Mouse (Mus musculus): Measurements from ENCODE around the gene Zbtb7b.

Zbtb7b gene

DNA sequence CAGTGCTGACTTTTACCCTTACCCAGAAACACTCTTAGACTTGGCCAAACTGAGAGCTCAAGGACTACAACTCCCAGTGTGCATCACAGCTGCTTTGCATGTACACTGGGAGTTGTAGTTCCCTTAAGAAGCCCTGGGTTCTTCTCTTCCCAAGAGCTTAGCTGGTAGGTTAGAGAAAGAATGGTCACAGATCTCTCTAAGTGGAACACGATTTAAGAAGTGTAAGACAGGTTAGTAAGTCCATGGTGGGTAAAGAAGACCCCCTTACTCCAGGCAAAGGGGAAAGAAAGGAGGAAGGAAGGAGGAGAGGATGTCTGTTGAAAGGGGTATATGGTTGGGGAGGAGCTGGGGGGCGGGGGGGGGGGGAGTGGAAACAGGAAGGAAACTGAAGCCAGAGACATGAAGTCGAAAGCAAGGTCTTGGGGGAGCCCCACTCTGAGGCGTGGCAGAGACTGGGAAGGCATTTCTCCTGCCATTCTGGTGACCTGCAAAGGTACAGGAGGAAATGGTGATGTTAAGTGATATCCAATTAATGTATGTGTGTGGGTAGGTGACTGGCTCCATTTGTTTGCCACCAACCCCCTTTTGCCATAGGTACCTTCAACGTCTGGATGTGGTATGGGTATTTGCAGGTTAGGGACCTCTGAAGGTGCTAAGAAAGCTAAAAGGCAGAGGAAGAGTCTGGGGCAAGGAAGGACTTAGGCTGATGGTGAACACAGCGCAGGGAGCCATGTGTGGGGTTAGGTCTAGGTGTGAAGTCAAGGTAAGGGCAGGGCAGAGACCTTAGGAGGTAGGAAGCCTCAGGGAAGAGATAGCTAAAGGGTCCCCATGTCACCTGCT, 5.5 kb downstream of the Zbtb7b start:
- DNase-seq (ENCODE audit: low spot score in 2 of 2) = no peak

DNA sequence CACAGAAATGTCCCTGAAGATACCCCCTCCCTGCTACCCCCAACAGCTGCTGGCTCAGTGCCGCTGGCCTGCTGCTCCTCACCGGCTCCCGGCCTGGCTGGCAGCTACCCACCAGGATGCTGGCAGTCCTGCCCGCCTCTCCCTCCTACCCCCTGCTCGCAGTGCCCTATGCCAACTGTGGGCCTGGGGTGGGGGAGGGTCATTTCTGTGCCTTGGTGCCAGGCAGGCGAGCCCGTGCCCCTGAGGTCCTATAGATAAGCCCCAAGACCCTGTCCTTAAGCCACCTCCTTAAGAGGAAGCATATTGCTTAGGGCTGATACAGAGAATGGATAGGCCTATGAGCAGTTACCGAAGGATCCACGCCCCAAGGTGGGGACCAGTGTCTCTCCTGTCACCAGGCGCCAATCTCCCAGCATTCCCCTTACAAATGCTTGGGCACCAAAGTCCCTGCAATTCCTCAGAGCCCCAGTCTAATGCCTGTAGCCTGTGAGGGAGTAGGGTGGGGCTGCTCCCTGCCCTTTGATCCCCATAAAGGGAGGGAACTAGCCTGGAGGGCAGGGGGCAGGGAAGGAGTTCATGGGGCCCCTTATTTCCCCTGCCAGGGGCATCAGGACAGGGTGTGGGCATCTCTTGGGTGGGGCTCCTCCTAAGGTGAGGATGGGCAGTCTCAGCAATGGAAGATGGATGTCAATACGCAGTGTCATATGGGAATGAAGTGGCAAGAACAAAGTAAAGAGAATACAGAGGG, 6.3 kb downstream of the Zbtb7b start:
- no peak for DNase-seq (ENCODE audit: low spot score in 2 of 2)

DNA sequence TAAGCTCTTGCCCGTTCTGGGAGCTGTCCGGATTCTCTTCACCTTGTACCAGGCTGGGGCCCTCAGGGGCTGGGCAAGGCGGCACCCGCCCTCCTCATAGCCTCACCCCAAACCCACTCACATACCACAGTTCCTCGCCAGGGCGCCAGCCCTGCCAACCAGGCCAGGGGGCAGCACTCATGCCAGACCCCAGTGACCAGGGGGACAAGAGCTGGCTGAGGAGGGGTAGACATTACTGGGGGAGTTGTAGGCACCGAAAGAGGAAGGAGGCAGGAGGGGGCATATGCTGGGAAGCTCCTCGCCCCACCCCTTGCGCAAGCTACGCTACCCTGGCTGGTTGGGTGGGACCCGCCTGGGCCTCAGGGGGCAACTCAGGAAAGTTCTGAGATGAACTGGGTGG, 6.9 kb downstream of the Zbtb7b start:
- DNase-seq (ENCODE audit: low spot score in 2 of 2) = no peak

DNA sequence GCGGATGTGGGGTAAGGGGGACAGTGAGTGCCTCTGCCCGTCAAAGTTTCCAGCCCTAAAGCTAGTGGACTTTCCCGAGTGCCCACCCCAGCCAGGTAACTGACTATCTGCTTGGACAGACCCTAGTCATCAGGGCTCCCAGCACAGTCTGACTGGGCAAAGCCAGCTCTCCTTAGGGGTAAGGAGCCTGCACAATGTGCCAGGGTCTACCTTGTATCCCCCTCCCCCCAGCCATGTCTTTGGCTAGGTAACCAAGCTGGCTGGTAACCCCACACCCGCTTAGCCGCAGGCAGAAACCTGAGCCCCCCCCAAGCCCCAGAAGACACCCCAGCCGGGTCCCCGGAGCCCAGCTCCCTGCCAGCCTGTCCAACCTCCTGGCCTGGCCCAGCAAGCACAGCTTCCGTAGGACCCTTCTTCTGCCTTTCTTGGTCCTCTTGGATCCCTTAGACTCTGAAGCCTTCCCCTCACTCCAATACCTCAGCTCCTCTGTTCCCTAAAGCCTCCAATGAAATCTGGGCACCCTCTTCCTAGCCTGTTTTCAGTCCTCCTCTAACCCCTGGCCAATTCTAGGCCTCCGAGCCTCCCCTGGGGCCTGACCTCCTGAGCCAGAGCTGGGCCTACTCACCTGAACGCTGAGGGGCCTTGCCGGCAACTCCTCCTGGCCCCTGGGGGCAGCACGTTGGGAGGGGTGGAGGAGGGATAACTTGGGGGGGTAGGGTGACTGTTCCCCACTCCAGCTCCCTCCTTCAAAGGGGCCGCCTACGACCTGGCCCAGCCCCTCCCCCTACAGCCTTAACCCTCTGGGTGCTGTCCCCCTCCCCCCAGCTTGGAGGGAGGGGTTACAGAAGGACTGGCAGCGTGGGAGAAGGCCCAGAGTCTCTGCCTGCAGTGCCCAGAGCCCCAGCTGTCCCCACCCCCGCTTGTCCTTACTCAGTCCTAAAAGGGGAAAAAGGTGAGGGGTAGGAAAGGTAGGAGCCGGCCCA, 7.8 kb downstream of the Zbtb7b start:
- DNase-seq (ENCODE audit: low spot score in 2 of 2) = no peak

- no peak for DNase-seq (ENCODE audit: low spot score in 2 of 2)
Observed at GRCm38 (mm10) chr3:89385451-89385850, 9.1 kb downstream of the Zbtb7b start.

DNA sequence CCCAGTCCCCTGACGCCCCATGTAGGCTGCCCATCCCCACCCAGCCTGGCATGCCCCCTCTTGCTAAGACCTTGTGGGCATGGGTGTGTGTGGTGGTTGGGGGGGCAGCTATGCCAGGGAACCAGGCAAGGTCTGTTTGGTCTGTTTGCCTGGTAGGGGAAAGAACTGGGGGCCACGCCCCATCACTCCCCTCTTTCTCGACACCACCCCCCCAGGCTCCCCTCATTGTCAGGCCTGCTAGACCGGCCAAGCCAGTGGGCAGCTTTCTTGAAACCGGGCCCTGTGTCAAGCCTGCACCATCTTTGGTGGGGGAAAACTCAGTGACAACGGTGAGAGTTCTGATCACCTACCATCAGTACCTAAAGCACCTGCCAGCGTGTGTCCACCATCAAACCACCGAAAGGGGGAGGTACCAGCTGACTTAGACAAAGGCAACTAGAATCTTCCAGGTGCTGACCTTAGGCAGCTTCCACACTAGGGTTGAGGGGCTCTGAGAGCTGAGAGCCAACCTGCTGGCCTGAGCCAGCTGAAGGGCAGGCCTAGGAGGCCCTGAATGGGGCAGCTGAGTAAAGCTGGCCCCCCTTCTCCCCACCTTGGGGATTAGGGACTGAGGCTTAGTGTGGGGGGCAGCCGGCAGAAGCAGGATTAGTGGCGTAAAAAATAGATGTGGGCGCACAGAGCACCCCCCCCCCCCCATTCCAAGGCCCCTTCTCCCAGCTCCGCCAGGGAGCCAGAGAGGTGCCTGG, 10.1 kb downstream of the Zbtb7b start:
- DNase-seq (ENCODE audit: low spot score in 2 of 2) = no peak

DNA sequence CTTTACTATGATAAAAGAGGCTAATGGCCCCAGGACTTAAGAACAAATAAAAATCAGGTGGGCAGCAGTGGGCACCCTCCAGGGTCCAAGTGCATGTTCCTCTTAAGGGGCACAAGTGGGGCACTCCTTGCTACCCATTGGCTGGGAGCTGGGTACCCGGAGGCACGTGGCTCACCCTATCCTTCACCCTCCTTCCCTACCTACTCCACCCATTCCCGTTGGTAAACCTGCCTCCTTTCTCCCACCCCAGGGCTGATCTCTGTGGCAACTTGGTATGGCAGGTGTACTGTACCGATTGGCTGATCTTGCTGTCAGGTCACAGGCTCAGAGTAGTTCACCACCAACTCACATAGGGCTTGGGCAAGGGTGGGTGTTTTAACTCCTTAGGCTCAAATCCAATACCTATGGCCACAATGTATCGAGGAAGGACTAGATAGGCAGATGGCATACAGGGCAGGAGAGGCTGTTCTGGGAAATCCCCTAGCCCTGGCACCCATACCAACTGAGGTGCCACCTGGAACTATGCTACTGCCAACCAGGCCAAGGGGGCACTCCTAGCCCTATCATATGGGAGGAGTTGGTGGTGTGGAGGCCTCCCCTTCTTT, 10.8 kb downstream of the Zbtb7b start:
- no peak for DNase-seq (ENCODE audit: low spot score in 2 of 2)

- DNase-seq (ENCODE audit: low spot score in 2 of 2) = no peak
Observed at GRCm38 (mm10) chr3:89382950-89383349, 11.6 kb downstream of the Zbtb7b start.

GRCm38 (mm10) chr3:89382033-89382882, 12.3 kb downstream of the Zbtb7b start:
- DNase-seq (ENCODE audit: low spot score in 2 of 2) = no peak

- no peak for DNase-seq (ENCODE audit: low spot score in 2 of 2)
Observed at GRCm38 (mm10) chr3:89381233-89381632, 13.3 kb downstream of the Zbtb7b start.

DNA sequence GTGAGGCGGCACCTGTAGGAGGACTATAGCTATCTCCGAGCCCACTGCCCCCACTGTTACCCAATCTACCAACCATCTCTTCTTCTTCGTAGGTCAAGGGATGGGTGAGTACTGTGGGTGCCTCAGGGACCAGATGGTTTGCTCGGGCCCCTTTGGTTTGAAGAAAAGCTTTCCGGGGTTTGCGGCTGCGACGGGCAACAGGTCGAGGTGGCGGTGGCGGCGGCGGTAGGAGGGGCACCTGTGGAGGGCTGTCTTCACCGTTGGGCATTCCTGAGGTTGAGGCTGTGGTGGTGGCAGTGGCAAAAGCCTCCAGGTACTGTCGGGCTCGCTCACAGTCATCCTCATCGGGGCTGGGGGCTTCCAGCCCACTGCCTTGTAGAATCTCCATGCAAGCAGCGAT, 13.9 kb downstream of the Zbtb7b start:
- no peak for DNase-seq (ENCODE audit: low spot score in 2 of 2)

- no peak for DNase-seq (ENCODE audit: low spot score in 2 of 2)
Observed at GRCm38 (mm10) chr3:89380291-89380690, 14.3 kb downstream of the Zbtb7b start.

GRCm38 (mm10) chr3:89379388-89380131, 15.0 kb downstream of the Zbtb7b start:
- DNase-seq (ENCODE audit: low spot score in 2 of 2) = no peak

GRCm38 (mm10) chr3:89378394-89379067, 16.0 kb downstream of the Zbtb7b start:
- DNase-seq (ENCODE audit: low spot score in 2 of 2) = peak; percentile 57 to 81

- no peak for DNase-seq (ENCODE audit: low spot score in 2 of 2)
Observed at GRCm38 (mm10) chr3:89377831-89378230, 16.7 kb downstream of the Zbtb7b start.

GRCm38 (mm10) chr3:89373581-89374231, 20.9 kb downstream of the Zbtb7b start:
- DNase-seq (ENCODE audit: low spot score in 2 of 2) = no peak

DNA sequence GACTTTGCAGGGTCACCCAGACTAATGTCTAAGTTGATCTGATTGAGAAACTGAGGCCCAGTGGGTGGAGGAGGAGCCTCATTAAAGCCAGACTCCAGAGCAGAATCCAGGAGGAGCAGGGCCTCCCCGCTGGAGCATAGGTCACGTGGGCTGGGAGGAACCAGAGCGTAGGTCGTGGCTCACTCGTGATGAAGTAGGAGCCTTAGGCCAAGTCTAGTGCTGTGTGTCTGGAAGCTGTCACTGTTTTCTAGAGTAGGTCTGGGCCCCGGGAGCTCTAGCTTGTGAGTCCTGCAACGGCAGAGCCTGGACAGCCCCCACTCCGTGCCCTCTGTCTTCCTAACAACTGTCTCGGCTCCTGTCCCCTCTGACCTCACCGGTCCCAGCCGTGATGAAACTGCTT, 27.2 kb downstream of the Zbtb7b start:
- DNase-seq (ENCODE audit: low spot score in 2 of 2) = no peak

Data from cerebellum, postnatal 4 days (tissue).